Mouse (Mus musculus) midbrain, embryonic 13.5 days (tissue): ENCODE measurements around the gene Plxnb2. TPM values are rescaled to one million over a fixed set of nuclear protein-coding genes. Genes with fewer than 3 reads are reported as not detected.

Experiments
- ATAC-seq: fragments of 200-750 bp; cut with Nextera tagmentation; 2 replicates; pipeline ENCODE4 v1.8.0; 2017; ENCODE audit warnings: mild to moderate bottlenecking, moderate TSS enrichment, moderate library complexity
- H3K27ac ChIP-seq: fragments of 300-500 bp; sonication (generic); 2 replicates; pipeline ENCODE4 v1.5.1; 2015; ENCODE audit warnings: inconsistent platforms, mild to moderate bottlenecking, moderate library complexity
- H3K27me3 ChIP-seq: fragments of 300-500 bp; sonication (generic); 2 replicates; pipeline ENCODE4 v1.6.1; 2015; ENCODE audit warnings: mild to moderate bottlenecking, inconsistent platforms
- H3K36me3 ChIP-seq: fragments of 300-500 bp; sonication (generic); 2 replicates; pipeline ENCODE4 v1.6.1; 2015; ENCODE audit warnings: mild to moderate bottlenecking, inconsistent platforms
- H3K4me1 ChIP-seq: fragments of 300-500 bp; sonication (generic); replicated peaks from 2 replicates; pipeline ENCODE4 v1.6.1; 2015; ENCODE audit warnings: inconsistent platforms
- H3K4me2 ChIP-seq: fragments of 300-500 bp; sonication (generic); replicated peaks from 2 replicates; pipeline ENCODE4 v1.6.1; 2015; ENCODE audit warnings: moderate library complexity, mild to moderate bottlenecking, inconsistent platforms
- H3K4me3 ChIP-seq: fragments of 300-500 bp; sonication (generic); replicated peaks from 2 replicates; pipeline ENCODE4 v1.5.1; 2015; ENCODE audit warnings: mild to moderate bottlenecking, inconsistent platforms
- H3K9ac ChIP-seq: fragments of 300-500 bp; sonication (generic); replicated peaks from 2 replicates; pipeline ENCODE4 v1.6.1; 2015; ENCODE audit warnings: mild to moderate bottlenecking, inconsistent platforms
- H3K9me3 ChIP-seq: fragments of 300-500 bp; sonication (generic); 2 replicates; pipeline ENCODE4 v1.6.1; 2016; ENCODE audit warnings: mild to moderate bottlenecking, inconsistent platforms
- WGBS: fragments of 180-500 bp; shearing (Covaris S2); methylation state at CpG from one replicate; pipeline ENCODE4 v1.1.7; 2015; 5-methylcytosine and 5-hydroxymethylcytosine counted together
- polyA plus RNA-seq: library from polyadenylated mRNA; unstranded; fragments of >200 nt; fragmentation: Nextera tagmentation; extraction: Ambion mirVana; gene quantifications from 2 replicates; pipeline ENCODE4 v1.2.1, GENCODE M21; 2015

The Plxnb2 gene
- 102 and 115 TPM in 2 replicates for polyA plus RNA-seq

DNA sequence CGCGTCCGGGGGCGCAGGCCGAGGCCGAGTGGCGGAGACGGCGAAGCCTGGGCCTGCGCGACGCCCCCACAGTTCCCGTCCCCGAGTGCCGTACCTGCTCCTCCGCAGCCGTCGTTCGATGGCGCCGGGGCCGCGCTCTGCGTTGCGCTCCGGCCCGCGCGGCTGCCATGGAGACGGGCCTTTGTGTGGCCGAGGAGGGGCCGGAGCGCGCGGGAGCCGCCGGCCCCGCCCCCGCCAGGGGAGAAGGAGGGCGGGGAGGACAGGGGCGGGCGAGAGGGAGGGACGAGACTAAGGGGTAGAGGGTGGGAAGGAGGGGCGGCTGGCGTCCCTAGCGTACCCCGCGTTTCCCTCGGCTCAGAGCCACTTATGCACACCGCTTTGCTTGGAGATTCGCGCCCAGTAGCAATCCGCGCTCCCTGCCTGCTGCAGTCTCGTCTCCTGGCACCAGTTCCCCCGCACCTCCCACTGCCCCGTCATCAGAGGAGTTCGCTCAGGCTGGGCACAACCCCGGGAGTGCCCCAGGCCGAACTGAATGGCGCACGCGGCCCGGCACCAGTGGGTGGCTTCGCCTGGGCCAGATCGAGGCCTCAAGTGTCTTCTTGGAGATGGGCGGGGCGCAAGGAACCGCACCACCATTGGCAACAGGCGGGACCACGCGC lies at the start of gene Plxnb2:
TSS of gene Plxnb2 (minus strand) at position 218 of the 659 bp plus-strand sequence.
- Histone ChIP-seq H3K27me3 (no peaks in the 10 kb centered on the region), H3K4me2 (peak within 1 kb of the TSS; percentile 82), H3K27ac (peak within 1 kb of the TSS; percentile 96), H3K4me3 (peak within 1 kb of the TSS; percentile 87), H3K9me3 (no peaks in the 10 kb centered on the region), H3K36me3 (peaks cover 14% of the 10 kb centered on the region), H3K4me1 (peaks cover 79% of the 10 kb centered on the region), H3K9ac (peak within 1 kb of the TSS; percentile 98)
- ATAC-seq: peak; percentile 89
- WGBS: under 1% methylated on average over 64 of the region's 72 CpGs

DNA sequence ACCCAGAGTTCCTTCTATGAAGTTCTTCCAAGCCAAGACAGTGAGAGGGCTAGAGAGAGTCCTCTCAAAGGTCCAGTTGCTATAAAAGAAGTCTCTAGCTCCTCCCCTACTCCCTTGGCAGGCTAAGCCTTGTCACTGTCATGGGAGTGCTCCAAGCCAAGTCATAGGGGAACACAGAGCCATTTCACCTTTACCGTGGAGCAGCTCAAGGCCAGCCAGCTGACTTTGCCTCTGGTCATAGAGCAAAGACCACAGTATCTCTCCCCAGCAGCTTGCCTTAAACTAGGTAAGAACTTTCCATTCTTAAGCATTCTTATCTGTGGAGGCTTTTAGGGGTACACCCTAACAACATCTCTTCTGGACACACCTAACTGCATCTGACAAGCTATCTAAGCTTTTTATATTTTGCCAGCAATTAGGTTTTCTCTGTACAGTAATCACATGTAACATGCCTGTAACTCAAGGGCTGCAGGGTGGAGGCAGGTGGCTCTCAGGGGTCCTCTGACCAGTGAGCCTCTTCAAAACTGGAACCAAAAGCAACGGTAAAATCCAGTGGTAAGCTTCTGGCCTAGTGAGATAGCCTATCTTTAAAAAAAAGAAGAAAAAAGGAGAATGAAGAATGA lies 35.1 kb upstream of the Plxnb2 start:
- H3K4me2 ChIP-seq: no peak overlapping the region
- 94% methylated on average over 2 of the region's 2 CpGs for WGBS
- ATAC-seq: no peak
- H3K9me3 ChIP-seq: no peaks in the 10 kb centered on the region
- peaks cover 17% of the 10 kb centered on the region for H3K36me3 ChIP-seq
- H3K4me1 ChIP-seq: peaks cover 31% of the 10 kb centered on the region
- H3K27ac ChIP-seq: no peak overlapping the region
- H3K27me3 ChIP-seq: no peaks in the 10 kb centered on the region
- no peak overlapping the region for H3K9ac ChIP-seq
- no peak overlapping the region for H3K4me3 ChIP-seq

DNA sequence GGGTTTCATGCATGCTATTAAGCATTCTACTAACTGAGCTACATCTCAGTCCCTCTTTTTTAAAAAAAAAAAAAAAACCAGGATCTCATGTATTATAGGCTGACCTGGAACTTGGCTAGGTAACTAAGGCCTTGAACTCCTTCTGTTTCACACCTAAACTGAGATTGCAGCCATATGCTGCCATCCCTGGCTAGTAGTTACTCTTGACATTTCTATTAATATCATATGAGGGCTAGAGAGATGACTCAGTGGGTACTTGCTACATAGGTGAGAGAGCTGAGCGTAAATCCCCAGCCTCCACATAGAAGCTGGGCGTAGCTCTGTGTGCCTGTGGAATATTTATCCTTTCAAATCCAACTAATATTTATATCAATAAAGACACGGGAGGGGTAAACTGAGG lies 34.4 kb upstream of the Plxnb2 start:
- no peaks in the 10 kb centered on the region for H3K27me3 ChIP-seq
- no peak overlapping the region for H3K27ac ChIP-seq

GRCm38 (mm10) chr15:89213517-89213916 lies 32.9 kb upstream of the Plxnb2 start:
- no peaks in the 10 kb centered on the region for H3K9me3 ChIP-seq
- H3K36me3 ChIP-seq: peaks cover 17% of the 10 kb centered on the region
- WGBS: 91% methylated on average over 3 of the region's 3 CpGs
- H3K4me1 ChIP-seq: peaks cover 31% of the 10 kb centered on the region
- peak overlapping the region; percentile 12; the same call in 1 of the 2 replicates for H3K4me3 ChIP-seq
- no peaks in the 10 kb centered on the region for H3K27me3 ChIP-seq
- ATAC-seq: no peak
- no peak overlapping the region for H3K27ac ChIP-seq
- H3K9ac ChIP-seq: no peak overlapping the region
- H3K4me2 ChIP-seq: peak overlapping the region; percentile 87

More for the DNA sequence above, 34.4 kb upstream of the Plxnb2 start:
- Histone ChIP-seq H3K4me1 (peaks cover 31% of the 10 kb centered on the region), H3K4me2 (no peak overlapping the region), H3K36me3 (peaks cover 17% of the 10 kb centered on the region), H3K9ac (no peak overlapping the region), H3K4me3 (no peak overlapping the region), H3K9me3 (no peaks in the 10 kb centered on the region)
- ATAC-seq: no peak
- 94% methylated on average over 3 of the region's 3 CpGs for WGBS

GRCm38 (mm10) chr15:89212495-89212894 lies 31.9 kb upstream of the Plxnb2 start:
- Histone ChIP-seq H3K36me3 (peaks cover 17% of the 10 kb centered on the region), H3K27me3 (no peaks in the 10 kb centered on the region), H3K4me3 (peak overlapping the region; percentile 92), H3K9me3 (no peaks in the 10 kb centered on the region), H3K4me1 (peaks cover 31% of the 10 kb centered on the region), H3K4me2 (peak overlapping the region; percentile 87), H3K27ac (peak overlapping the region; percentile 96), H3K9ac (peak overlapping the region; percentile 97)
- WGBS: 53% methylated on average over 6 of the region's 6 CpGs
- no peak for ATAC-seq

GRCm38 (mm10) chr15:89211716-89212461 lies 31.3 kb upstream of the Plxnb2 start:
- no peaks in the 10 kb centered on the region for H3K27me3 ChIP-seq
- H3K9me3 ChIP-seq: no peaks in the 10 kb centered on the region
- peak; percentile 78 for ATAC-seq
- H3K4me2 ChIP-seq: peak overlapping the region; percentile 87
- H3K36me3 ChIP-seq: peaks cover 16% of the 10 kb centered on the region
- H3K4me3 ChIP-seq: peak overlapping the region; percentile 92
- peak overlapping the region; percentile 97 for H3K9ac ChIP-seq
- H3K4me1 ChIP-seq: peaks cover 31% of the 10 kb centered on the region
- WGBS: 2% methylated on average over 35 of the region's 35 CpGs
- peak overlapping the region; percentile 96 for H3K27ac ChIP-seq

DNA sequence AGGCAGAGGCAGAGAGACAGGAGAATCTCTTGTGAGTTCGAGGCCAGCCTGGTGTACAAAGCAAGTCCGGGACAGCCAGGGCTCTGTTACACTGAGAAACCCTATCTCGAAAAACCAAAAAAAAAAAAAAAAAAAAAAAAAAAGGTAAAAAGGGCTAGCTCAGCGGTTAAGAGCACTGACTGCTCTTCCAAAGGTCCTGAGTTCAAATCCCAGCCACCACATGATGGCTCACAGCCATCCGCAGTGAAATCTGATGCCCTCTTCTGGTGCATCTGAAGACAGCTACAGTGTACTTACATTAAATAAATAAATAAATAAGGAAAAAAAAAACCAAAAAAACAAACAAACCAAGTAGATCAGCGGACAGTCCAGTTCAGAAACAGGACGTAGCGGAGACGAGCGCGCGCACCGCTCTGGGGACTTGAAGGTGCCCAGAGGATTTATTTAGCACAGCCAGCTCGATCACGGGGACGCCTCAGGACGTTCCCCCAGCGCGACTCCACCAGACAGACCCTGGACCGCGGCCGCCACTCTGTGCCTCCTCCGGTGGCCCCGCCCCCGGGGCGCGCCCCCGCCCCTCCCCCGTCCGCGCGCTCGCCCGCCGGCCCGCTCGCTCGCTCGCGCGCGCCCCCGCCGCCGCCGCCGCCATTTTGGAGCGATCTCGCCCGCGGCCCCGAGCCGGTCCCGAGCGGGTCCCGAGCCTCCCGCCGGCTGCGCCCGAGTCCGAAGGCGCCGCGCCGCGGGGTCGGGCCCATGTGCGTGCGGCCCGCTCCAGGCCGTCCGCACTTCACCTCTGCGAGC lies 30.5 kb upstream of the Plxnb2 start, which contains the start of gene Ppp6r2:
TSS of gene Ppp6r2 (plus strand) at position 639 of the 801 bp plus-strand sequence.
- peak; percentile 92 for ATAC-seq
- Histone ChIP-seq H3K36me3 (peaks cover 8% of the 10 kb centered on the region), H3K4me1 (peaks cover 31% of the 10 kb centered on the region), H3K27me3 (no peaks in the 10 kb centered on the region), H3K27ac (peak within 1 kb of the TSS; percentile 96), H3K9me3 (no peaks in the 10 kb centered on the region), H3K9ac (peak within 1 kb of the TSS; percentile 97), H3K4me3 (peak within 1 kb of the TSS; percentile 92), H3K4me2 (peak within 1 kb of the TSS; percentile 87)
- WGBS: 5% methylated on average over 50 of the region's 73 CpGs

DNA sequence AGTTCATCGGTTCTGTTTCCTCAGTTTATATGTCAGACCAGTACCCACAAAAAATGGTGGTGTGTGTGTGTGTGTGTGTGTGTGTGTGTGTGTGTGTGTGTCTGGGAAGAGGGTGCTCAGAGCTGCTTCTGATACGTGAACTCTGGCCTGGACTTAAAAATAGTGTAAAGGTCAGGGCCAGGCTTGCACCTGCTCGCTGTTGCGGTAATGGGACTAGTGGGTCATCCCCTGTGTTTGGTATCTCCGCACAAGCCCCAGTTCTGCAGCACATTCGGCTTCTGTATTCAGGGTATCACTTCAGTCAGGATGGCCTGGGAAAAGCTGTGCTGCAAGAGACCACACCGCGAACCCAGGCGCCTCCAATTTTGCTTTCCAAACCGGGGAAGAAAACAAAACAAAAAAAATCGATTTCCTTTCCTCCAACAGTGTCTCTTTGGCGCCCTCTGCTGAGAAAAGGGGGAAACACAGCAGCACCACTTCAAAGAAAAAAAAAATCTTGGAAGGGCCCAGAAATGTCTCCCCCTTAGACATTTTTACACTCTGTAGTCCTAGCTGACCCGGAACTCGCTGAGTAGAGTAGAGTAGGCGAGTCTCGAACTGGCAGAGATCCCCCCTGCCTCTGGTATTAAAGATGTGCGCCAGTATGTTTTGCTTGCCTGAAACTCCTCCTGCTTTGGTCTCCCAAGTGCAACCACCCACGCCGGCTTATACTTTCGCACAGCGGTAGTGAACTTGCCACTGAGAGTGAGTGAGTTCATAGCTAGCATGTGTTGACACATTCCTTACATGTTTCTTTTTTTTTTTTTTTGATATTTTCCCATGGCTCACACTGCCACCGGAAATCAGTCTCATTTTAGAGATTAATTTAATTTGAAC lies 29.5 kb upstream of the Plxnb2 start:
- whole genome bisulfite sequencing: 22% methylated on average over 22 of the region's 22 CpGs

GRCm38 (mm10) chr15:89207457-89207856 lies 26.9 kb upstream of the Plxnb2 start:
- Histone ChIP-seq H3K4me3 (no peak overlapping the region), H3K27ac (no peak overlapping the region), H3K9ac (no peak overlapping the region), H3K4me2 (no peak overlapping the region), H3K27me3 (no peaks in the 10 kb centered on the region), H3K36me3 (no peaks in the 10 kb centered on the region), H3K4me1 (peaks cover 6% of the 10 kb centered on the region), H3K9me3 (peaks cover 3% of the 10 kb centered on the region; the same call in 1 of the 2 replicates)
- 91% methylated on average over 4 of the region's 4 CpGs for WGBS
- ATAC-seq: no peak

More for the DNA sequence above, 29.5 kb upstream of the Plxnb2 start:
- peaks cover 31% of the 10 kb centered on the region for H3K4me1 ChIP-seq
- peak overlapping the region; percentile 50 for H3K4me2 ChIP-seq
- ATAC-seq: no peak; the same call in 1 of the 2 replicates
- H3K36me3 ChIP-seq: no peaks in the 10 kb centered on the region
- peak overlapping the region; percentile 57 for H3K9ac ChIP-seq
- H3K9me3 ChIP-seq: no peaks in the 10 kb centered on the region
- no peaks in the 10 kb centered on the region for H3K27me3 ChIP-seq
- H3K4me3 ChIP-seq: peak overlapping the region; percentile 29
- peak overlapping the region; percentile 96 for H3K27ac ChIP-seq

DNA sequence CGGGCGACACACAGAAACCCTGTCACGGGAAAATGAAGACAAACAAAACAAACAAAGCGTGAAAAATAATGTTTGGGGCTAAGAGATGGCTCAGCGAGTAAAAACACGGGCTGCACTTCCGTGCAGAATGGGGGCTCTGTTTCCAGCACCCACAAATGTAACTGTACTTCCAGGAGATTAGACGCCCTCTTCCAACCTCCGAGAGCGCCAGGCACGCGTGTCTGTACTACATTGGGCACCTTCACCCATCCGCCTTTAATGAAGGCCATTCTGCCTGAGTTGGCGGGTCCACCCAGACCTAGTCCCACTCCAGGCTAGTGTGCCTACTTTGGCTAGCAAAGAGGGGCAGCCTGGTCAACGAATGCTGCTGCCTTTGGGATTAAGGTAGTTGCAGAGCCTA lies 16.5 kb upstream of the Plxnb2 start:
- peak overlapping the region; percentile 99 for H3K27ac ChIP-seq
- ATAC-seq: no peak

More for the DNA sequence above, 16.5 kb upstream of the Plxnb2 start:
- Histone ChIP-seq H3K27me3 (no peaks in the 10 kb centered on the region), H3K9ac (peak overlapping the region; percentile 99), H3K36me3 (peaks cover 7% of the 10 kb centered on the region; the same call in 1 of the 2 replicates), H3K4me2 (peak overlapping the region; percentile 72), H3K4me1 (peaks cover 18% of the 10 kb centered on the region), H3K9me3 (0 out of 2 replicates have a peak, but pooled peaks cover under 1% of the 10 kb centered on the region), H3K4me3 (peak overlapping the region; percentile 91)
- 73% methylated on average over 15 of the region's 15 CpGs for WGBS
